Mouse (Mus musculus) NIH3T3 (cell line): Measurements from ENCODE around the gene Rfx2.

Source experiments
- DNase-seq: peaks from one replicate; pipeline ENCODE4 v3.0.0-alpha.2; 2012; ENCODE audit warnings: low read depth

Rfx2 gene

DNA sequence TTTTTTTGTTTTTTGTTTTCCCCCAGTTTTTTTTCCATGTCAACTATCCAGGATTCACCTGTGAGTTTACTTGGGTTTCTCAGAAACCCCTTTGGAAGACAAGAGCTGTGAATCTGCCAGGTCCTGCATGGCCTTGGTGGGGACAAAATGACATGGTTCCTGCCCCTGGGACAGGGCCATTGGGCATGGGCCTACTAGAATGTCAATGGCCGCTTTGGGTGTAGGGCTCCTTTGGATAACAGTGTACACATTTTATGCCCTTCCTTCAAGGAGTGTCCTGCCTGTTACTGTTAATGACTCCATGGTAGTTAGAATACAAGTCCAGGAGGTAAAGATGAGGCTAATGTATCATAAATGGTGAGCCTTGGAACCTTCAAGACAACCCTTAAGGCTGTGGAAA is 2.1 kb upstream of the Rfx2 start:
- DNase-seq: no peak

DNA sequence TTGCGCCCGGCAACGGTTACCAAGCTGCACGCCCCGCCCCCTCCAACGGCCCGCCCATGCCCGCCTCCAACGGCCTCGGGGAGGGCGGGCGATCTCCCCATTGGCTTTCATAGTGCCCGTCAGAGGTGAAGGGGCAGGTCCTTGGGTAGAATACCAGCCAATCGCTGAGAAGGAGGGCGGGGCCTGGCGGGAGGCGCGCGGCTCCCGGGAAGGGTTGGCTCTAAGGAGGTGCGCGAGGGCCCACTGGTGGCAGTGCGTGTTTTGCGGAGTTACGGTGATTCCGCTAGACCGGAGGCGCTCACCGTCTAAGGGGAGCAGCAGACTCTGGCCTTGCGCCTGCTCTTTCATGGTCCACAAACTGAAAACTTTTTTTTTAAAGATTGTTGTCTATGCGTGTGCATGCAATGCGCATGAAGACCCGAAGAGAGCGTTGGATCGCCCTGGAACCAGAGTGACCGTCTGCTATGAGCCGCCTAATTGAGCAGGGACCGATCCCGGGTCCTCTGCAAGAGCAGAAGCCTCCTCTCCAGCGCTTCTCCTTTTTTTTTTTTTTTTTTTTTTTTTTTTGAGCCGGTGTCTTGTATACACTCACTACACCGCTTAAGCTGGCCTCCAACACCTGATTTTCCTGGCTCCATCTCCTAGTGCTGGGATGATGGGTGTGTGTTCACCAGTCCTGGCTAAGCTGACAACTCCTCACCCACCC is 451 bp upstream of the Rfx2 start:
- DNase-seq: peak; percentile 100

DNA sequence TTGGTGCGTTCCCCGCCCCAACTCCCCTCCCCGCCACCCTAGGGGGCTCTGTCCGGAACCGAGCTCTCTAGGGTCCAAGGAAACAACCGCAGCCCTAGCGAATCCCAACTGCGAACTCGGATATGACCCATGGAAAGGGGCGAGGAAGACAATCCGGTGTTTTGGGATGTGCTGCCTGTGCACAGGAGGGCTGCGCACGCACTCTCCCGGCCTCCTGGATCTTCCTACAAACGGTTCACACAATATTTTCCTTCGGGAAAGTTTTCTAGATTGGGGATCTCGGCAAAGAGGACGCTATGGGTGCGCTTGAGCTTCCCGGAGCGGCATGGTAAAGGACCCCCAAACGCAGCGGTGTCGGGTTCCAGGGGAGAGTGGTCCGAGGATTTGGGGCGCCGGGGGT is 1.0 kb downstream of the Rfx2 start:
- DNase-seq: peak; percentile 28

DNA sequence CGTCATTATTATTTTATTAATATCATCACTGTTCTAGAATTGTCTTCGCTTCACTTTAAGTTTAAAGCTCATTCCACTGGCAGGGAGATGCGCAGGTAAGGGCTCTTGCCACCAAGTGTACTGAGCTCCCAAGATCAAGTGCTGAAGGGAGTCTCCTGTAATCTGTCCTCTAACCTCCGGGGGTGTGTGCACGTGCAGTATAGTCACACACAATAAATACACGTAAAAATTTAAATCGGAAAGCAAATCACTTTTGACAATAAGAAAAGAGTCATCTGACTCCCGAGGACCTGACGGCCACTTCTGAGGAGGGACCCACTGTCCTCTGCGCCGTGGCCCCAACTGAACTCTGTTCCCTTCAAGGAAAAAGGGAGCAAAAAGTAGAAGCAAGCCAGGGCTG is 1.6 kb downstream of the Rfx2 start:
- no peak for DNase-seq

DNA sequence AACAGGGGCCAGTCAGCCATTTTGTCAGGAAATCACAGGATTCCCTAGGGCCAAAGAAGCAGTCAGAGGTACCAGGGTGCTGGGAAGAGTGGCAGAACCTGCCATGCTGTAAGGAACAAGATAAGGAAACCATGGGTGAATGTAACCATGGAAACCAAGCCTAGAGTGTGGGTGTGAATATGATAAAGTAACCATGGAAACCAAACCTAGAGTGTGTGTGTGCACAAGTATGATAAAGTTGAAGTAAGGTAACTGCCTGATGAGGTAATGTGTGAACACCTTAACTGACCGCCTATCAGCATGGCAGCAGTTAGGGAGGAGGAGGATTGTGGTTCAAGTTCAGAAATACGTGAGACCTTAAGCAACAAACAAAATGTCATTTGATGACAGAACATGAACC is 4.1 kb downstream of the Rfx2 start:
- DNase-seq: no peak

DNA sequence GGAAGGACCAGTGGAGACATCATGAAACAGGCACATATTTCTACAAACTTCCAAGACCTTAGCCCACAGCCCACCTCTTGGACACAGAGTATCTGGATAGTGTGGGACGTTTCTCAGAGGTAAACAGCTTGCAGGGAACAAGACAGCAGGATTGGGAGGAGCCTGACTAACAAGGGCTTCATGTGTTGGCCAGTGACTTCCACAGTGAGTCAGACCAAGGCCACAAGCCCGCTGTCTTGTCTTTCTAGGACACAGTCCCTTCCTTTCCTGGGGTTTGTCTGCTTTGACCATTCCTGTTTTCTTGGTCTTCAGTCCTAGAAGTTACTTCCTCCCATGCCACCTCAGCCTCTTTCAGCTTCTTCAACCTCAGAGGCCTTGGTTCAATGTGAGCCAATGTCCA is 7.5 kb downstream of the Rfx2 start:
- no peak for DNase-seq

DNA sequence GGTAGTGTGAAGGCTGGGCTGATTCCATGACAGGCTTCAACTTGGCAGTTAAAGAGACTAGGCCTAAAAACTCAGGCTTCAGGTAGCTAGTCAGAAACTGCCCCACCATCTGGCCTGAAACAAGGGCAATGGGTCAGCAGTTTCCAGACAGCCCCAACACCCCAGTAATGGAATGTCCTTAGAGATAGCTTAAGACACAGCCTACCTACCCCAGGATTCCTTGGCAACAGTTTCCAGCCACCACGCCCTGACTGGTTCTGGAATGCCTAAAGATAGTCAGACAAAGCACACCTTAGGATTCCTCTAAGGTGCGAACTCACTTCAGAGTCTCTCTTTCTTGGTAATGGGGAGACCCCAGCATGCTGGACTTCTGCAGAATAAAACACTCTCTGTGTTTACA is 8.4 kb downstream of the Rfx2 start:
- DNase-seq: no peak

DNA sequence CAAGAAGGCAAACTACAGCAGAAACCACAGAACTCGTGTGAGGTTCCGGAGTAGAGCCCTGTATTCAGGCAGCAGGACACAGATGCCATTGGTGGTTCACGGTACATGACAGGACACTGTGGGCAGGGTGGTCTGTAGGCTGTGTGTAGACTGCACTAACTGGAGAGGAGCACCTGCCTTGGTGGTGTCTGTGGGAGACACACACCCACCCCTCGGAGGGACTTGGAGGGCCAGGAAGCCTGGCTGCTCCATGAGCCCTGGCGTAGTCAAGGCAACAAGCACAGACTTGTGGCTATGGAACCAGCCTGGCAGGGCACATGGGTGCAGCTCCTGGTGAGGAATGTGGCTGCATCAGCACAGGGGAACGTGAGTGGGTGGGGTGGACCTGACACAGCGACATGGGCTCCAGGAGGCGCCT is 11.1 kb downstream of the Rfx2 start:
- peak; percentile 24 for DNase-seq

DNA sequence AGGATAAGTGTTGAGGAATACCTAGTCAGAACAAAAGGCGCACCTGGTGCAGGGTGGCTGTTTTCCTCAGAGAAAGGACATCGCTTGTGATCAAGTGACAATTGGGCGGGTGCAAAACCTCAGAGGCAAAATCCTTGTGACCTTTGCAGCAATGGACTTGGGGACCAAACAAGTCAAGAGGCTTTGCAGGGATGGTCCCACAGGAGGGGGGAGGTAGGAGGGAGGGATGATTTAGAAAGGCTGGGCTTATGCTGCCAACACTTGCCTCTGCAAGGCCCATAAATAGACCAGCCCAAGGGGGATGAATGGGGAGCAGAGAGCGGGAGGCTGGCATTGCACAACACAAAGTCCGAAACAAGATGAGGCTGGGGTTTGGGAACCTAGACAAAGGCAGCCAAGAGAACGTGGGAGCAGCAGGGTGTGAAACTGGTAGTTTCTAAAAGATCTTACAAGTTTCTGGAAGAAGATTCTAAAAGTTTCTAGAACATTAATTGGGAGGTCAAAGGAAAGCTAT is 11.7 kb downstream of the Rfx2 start:
- peak; percentile 51 for DNase-seq

DNA sequence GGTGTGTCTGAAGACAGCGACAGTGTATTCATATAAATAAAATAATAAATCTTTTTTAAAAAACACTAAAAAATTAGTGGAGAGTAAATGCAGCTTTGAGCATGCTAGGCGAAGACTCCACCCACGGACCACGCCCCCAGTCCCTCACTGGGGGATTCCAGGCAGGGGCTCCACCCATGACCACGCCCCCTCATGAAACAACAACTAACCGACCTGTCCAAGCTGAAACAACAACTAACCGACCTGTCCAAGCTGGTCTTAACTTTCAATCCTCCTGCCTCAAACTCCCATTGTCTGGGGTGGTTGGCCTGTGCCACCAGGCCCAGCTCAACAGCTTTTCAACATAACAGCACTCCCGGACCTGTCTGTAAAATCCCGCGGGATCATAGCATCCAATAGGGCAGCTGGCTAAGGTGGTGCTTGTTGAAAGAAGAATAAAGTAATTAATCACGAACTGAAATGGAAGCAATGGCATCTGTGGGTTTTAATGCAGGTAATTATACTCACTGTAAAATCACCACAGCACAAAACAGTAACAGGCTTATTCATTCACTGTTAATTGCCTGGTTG is 12.7 kb downstream of the Rfx2 start:
- DNase-seq: peak; percentile 28

DNA sequence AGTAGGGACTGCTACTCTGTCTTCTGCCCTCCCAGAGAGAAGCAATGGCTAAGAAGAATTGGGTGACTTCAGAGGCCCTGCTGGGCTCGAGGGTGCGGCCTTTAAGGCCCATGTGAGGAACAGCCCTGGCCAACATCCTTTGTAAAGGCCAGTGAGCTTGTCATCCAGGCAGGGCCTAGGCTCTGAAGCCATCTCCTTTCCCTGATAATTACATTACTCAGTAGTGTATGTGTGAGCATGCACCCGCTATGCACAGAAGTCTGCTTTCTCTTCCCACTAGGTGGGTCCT is 15.8 kb downstream of the Rfx2 start:
- no peak for DNase-seq

DNA sequence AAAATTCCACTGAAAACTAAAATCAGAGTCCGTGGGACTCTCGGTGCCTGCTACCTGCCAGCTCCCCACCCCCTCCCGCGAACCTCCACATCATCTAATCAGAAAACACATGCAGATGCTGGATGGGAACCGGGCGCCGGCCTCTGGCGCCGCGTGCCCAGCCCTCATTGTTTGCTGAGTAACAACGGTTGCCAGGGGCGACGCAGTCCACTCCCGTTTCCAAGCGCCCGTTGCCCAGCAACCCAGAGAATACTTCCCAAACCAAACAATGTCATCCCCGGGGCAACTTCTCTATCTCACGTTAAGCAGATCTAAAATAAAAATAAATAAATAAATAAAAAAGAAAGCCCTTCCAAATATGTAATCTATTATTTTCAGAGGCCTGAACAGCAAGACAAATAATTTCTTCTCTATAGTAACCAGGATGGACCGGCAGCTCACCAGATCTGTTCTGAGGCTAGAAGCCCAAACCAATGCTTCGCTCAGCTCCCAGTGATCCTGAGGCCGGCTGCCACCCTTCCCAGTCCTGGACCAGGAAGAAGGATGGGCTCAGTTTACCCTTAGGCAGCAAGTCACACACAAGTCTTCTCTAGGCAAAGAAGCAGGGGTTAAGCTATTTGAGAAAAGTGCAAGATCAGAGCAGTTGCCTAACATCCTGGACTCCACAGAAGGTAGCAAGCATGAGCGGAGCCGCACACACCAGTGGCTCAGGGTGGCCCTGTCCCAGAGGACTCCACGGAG is 16.3 kb downstream of the Rfx2 start:
- peak; percentile 81 for DNase-seq

DNA sequence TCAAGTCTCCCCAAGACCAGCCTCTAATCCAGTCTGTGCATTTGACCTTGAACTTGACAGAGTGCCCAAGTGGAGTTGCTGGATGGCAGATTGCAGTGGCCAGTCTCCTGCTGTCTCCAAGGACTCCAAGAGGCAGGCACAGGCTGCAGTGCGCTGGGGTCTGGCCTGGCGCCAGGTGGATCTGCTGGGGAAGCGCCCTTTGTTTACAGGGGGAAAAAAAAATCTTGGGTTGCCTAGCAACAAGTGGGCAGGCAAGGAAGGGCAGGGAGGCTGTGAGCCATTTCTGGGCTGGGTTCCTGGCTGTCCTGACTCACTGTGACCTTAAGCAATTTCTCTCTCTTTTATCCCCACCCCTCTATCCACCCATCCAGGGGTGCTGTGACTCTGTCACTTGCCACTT is 20.6 kb downstream of the Rfx2 start:
- DNase-seq: peak; percentile 95

DNA sequence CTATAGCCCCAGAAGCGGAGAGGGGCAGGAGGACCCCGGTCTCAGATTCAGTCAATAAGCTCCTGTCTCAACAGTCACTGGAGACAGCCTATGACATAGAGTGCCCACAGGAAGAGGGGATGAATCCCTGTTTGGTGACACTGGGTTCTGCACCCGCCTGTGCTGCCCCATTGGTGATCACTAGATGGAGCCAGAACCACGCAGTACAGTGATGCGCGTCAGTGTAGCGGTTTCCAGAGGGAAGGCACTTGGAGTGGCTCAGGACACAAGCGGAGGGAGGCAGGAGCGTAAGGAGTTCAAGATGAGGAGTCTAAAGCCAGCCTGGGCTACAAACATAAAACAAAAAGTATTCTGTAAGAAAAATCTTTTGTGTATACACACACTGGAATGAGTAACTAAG is 22.3 kb downstream of the Rfx2 start:
- DNase-seq: peak; percentile 86

DNA sequence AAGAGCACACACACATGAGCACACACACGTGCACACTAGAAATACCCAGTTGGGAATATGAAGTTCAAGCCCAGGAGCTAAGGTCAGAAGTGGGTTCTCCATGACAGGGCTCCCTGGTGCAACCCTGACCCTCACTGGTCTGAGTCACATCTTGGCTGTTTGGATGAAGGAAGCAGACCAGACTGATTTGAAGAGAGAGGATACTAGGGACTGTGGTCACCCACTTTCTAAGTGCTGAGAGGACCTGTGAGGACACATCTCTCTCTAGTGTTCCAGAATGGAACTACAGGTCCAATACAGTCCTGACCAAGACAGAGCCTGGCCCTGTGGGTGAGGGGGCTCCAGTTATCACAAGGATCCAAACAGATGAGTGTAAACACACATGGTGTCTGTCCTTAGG is 25.0 kb downstream of the Rfx2 start:
- peak; percentile 41 for DNase-seq

DNA sequence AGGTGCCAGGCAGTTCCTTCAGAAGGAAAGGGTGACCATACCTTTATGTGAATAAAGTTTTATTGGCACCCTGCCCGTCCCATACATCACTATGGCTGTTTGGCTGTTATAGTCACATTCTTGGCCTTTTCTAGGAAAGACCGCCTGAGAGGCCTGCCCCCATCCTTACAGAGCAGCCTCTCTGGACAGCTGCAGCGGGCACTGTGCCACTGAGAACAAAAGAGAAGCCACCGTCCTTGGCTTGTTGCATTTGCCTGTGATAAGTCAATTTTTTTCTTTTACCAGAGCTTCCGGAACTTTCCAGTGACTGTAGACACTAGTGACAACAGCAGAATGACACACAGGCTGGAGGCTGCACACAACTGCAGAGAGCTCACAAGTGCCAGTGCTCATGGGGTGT is 25.9 kb downstream of the Rfx2 start:
- DNase-seq: no peak

DNA sequence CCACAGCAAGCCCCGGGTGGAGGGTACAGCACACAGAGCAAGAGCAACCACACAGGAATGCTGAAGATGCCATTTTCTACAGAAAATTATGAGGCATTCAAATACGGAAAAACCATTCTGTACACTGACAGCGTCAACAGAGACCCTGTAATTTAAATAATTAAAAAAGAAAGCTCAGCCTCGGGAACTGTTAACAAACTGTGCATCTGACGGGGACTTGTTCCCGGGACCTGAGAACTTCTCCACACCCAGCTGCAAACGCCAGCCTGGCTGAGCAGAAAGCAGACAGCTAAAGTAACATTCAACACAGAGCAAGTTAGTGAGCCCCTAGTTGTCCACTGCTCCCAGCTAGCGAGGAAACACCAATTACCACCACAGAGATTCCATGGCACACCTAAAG is 28.7 kb downstream of the Rfx2 start:
- DNase-seq: no peak

DNA sequence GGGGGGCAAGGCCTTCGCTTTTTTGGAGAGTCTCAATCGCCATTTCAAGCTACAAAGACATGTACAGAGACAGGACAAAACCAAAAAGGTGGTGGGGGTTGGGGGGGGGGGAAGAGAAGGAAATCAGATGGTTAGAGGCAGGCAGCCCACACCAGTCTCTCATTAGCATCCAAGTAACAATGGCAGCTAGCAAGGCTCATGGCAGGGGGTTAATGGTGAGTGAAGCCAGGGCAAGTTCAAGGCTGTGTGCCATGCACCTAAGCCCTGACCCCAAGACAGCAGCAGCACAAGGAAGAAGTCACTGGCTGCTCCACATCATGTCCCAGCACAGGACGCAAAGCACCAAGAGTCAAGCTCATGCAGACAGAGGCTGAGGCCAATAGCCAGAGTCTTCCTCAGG is 31.5 kb downstream of the Rfx2 start:
- no peak for DNase-seq

DNA sequence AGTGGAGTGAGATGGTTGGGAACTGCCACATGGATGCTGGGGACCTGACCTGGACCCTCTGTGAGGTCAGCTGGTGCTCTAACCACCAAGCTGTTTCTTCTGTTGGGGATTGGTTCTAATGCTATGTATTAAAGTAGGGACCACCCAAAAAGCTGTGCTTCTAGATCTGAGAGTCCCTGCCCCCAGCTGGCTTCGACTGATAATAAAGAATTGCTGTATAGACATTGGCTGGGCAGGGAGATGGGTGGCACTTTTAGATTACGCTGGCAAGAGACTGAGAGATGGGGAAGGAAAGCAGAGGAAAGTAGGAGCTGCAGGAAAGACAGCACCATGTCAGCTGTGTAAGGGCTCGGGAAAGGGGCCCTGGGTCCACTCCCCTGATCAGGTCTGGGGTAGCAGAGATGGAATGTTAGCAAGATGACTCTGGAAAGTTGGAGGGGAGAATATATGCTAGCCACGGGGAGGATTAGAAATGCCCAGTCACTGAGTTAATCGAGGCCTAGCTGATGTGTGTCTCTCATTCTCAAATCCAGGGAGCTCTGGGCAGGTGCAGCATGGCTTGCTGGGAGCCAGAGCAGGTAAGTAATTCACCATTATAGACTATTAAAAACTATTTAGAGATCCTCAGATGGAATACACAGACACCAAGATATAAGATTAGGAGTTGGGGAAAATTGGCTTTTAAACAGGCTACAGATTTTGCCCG is 37.0 kb downstream of the Rfx2 start:
- DNase-seq: no peak

DNA sequence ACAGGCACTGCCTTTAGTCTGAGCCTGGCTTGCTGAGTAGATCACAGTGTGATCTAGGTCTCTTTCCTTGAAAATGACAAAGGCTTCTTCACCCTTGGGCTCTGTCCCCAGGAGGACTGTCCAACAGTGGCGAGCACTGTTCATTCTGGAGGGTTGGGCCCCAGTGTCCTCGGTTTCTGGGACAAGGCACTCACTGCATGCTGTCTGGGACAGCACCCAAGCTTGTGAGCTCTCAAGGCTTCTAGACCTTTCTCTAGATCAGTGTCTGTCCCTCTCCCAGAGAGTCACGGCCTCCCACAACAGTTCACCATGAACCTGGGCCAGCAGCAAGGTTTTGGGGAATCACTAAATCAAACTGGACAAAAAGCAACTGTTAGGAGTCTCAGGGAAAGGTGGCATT is 38.2 kb downstream of the Rfx2 start:
- no peak for DNase-seq

DNA sequence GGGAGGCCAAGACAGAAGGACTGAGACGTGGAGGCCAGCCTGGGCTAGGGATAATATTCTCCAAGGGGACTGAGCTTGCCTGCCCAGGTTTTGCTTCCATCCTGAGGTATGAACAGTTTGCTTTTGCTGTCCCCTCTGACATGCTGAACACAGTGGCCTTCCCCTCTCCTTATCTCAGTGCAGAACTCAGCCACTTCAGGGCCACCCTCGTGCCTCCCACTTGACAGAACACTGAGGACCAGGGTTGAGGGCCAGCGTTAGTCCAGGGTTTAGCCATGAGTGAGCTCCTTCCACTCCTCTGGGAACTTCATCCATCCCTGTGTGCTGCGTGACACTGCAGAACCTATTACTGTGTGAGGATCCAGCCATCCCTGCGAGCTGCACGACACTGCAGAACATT is 41.5 kb downstream of the Rfx2 start:
- no peak for DNase-seq

DNA sequence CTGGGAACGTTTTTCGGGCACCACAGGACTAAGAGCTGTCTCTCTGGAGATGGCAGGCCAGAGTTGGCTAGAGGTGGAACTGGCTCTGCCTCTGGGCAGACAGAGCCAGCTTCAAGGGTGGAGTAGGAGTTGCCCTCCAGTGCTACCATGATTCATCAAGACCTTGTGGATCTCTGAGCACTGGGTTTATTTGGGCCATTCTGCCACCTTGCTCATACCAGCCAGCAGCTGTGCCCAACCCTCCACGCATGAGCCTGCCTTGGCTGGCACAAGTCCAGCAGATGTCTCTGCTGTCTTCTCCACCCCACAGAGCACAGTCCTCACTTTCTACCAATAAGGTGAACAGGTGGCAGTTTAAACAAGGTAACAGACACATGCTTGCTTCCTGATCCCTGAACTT is 41.9 kb downstream of the Rfx2 start:
- DNase-seq: peak; percentile 23
